ENCODE assay signal across 15 mouse cellular contexts in the genomic region with DNA sequence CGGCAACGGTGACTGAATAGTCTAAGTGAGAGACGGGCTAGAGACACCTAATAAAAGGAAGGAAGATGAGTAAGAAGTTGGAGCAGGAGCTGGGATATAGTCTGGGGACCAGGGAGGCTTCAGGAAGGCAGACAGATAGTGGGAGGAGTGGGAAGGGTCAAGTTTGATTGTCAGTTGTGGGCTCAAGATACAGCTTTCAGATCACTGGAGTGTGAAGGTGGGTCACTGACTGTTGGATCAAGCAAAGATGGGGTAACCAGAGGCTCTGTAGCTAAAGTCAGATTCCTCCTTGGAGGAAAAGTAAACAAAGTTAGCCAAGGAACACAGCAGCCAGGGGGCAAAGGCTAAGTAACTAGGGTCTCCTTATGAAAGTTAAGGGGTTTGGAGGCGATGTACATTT.
"Had no signal": no experiment of that assay in that cellular context is flagged by ENCODE, and none has a peak within 500 bp of the region (broad histone marks: within the 10 kb centered on the region; RNA-seq: fewer than 3 reads in every experiment).

No protein-coding gene starts in this region.

- H3K4me1 ChIP-seq: neural tube, embryonic 15.5 days; stomach, embryonic 15.5 days had no signal

- H3K27me3 ChIP-seq: neural tube, embryonic 15.5 days; stomach, embryonic 15.5 days had no signal

- H3K4me2 ChIP-seq: neural tube, embryonic 15.5 days; stomach, embryonic 15.5 days had no signal

- H3K27ac ChIP-seq: neural tube, embryonic 15.5 days; stomach, embryonic 15.5 days; stomach, postnatal 0 days had no signal

- H3K36me3 ChIP-seq: neural tube, embryonic 15.5 days; stomach, embryonic 15.5 days had no signal

- H3K4me3 ChIP-seq: neural tube, embryonic 15.5 days; stomach, embryonic 15.5 days had no signal

- H3K9me3 ChIP-seq: neural tube, embryonic 15.5 days; stomach, embryonic 15.5 days had no signal

- DNase-seq: retina, postnatal 1 day; right cerebral cortex, adult 18-20 months; right cerebral cortex, postnatal 14 days; right cerebral cortex, postnatal 25 days; right cerebral cortex, postnatal 4 days; spleen, adult 18-20 months; thymus, adult 18-20 months; thymus, adult 2 months; thymus, postnatal 14 days; thymus, postnatal 25 days; thymus, postnatal 36 days; thymus, postnatal 4 days had no signal

- H3K9ac ChIP-seq: neural tube, embryonic 15.5 days; stomach, embryonic 15.5 days had no signal
